Mouse (Mus musculus) MEL (cell line): ENCODE results near the gene Zswim9. TPM values are rescaled to one million over a fixed set of nuclear protein-coding genes. Genes with fewer than 3 reads are reported as not detected.

Source experiments
- DNase-seq: peaks from one replicate; pipeline ENCODE4 v3.0.0; 2011; ENCODE audit warnings: low read depth, low spot score
- H3K27ac ChIP-seq: 2 replicates; pipeline ENCODE4 v1.5.1; 2012; ENCODE audit warnings: low read depth, mild to moderate bottlenecking, control low read depth, low read length, moderate library complexity; ENCODE audit not compliant: control insufficient read depth
- H3K27me3 ChIP-seq, 2 experiments: fragments of 150-350 bp in 1 of 2; sonication (generic) in 1 of 2; 2 replicates each; pipeline ENCODE4 v1.6.1; 2012; ENCODE audit warnings: low read length in 2 of 2, mild to moderate bottlenecking in 2 of 2, improper control_type of control experiment in 1 of 2, moderate library complexity in 1 of 2; ENCODE audit not compliant: insufficient read depth in 2 of 2, control insufficient read depth in 1 of 2
- H3K36me3 ChIP-seq, 2 experiments: 2 replicates each; pipeline ENCODE4 v1.6.1; 2012 to 2014; ENCODE audit warnings: low read length in 2 of 2, improper control_type of control experiment in 1 of 2, inconsistent platforms in 1 of 2, mild to moderate bottlenecking in 1 of 2; ENCODE audit not compliant: insufficient read depth in 2 of 2, control insufficient read depth in 1 of 2
- H3K4me1 ChIP-seq, 2 experiments: fragments of 150-350 bp in 1 of 2; sonication (generic) in 1 of 2; 2 replicates each; pipeline ENCODE4 v1.6.1; 2012; ENCODE audit warnings: low read length in 2 of 2, improper control_type of control experiment in 1 of 2, mild to moderate bottlenecking in 1 of 2; ENCODE audit not compliant: insufficient read depth in 2 of 2, control insufficient read depth in 1 of 2
- H3K4me3 ChIP-seq, 2 experiments: fragments of 150-350 bp in 1 of 2; sonication (generic) in 1 of 2; 2 replicates each; pipeline ENCODE4 v1.5.1; 2012; ENCODE audit warnings: low read depth in 2 of 2, low read length in 2 of 2, mild to moderate bottlenecking in 2 of 2, moderate library complexity in 2 of 2, control low read depth in 1 of 2, improper control_type of control experiment in 1 of 2; ENCODE audit not compliant: control insufficient read depth in 1 of 2, insufficient read depth in 1 of 2
- H3K79me2 ChIP-seq: 2 replicates; pipeline ENCODE4 v1.6.1; 2012; ENCODE audit warnings: mild to moderate bottlenecking, low read length, moderate library complexity; ENCODE audit not compliant: control insufficient read depth, poor library complexity, insufficient read depth
- H3K9ac ChIP-seq: 2 replicates; pipeline ENCODE4 v1.6.1; 2012; ENCODE audit warnings: low read depth, mild to moderate bottlenecking, control low read depth, low read length, moderate library complexity; ENCODE audit not compliant: control insufficient read depth, poor library complexity, severe bottlenecking
- H3K9me3 ChIP-seq: fragments of 150-350 bp; sonication (generic); replicated peaks from 2 replicates; pipeline ENCODE4 v1.6.1; 2012; ENCODE audit warnings: mild to moderate bottlenecking, low read length, improper control_type of control experiment, moderate library complexity; ENCODE audit not compliant: insufficient read depth
- BHLHE40 ChIP-seq: IDR thresholded peaks from 2 replicates; pipeline ENCODE4 v1.6.1; 2012; ENCODE audit warnings: low read depth, mild to moderate bottlenecking, inconsistent platforms, low read length, improper control_type of control experiment, borderline replicate concordance
- CHD1 ChIP-seq: IDR thresholded peaks from 2 replicates; pipeline ENCODE4 v1.6.1; 2012; ENCODE audit warnings: low read depth, mild to moderate bottlenecking, inconsistent platforms, low read length, improper control_type of control experiment
- CHD2 ChIP-seq: IDR thresholded peaks from 2 replicates; pipeline ENCODE4 v1.6.1; 2011; ENCODE audit warnings: low read length, improper control_type of control experiment
- E2F4 ChIP-seq: IDR thresholded peaks from 2 replicates; pipeline ENCODE4 v1.6.1; 2011; ENCODE audit warnings: low read depth, low read length, improper control_type of control experiment, borderline replicate concordance
- EP300 ChIP-seq, 2 experiments: IDR thresholded peaks; 2 replicates each; pipeline ENCODE4 v1.6.1; 2011; ENCODE audit warnings: improper control_type of control experiment in 2 of 2, low read length in 2 of 2, low read depth in 1 of 2, mild to moderate bottlenecking in 1 of 2
- ETS1 ChIP-seq: IDR thresholded peaks from 2 replicates; pipeline ENCODE4 v1.6.1; 2012; ENCODE audit warnings: low read depth, mild to moderate bottlenecking, inconsistent platforms, low read length, improper control_type of control experiment, moderate library complexity
- GATA1 ChIP-seq: IDR thresholded peaks from 2 replicates; pipeline ENCODE4 v1.6.1; 2011; ENCODE audit warnings: low read depth, low read length, improper control_type of control experiment
- HCFC1 ChIP-seq: IDR thresholded peaks from 2 replicates; pipeline ENCODE4 v1.6.1; 2012; ENCODE audit warnings: low read depth, mild to moderate bottlenecking, inconsistent platforms, low read length, improper control_type of control experiment, moderate library complexity
- KAT2A ChIP-seq: conservative IDR thresholded peaks from 2 replicates; pipeline ENCODE4 v1.6.1; 2012; ENCODE audit warnings: low read depth, low read length, improper control_type of control experiment, inconsistent platforms
- MAZ ChIP-seq: IDR thresholded peaks from 2 replicates; pipeline ENCODE4 v1.6.1; 2012; ENCODE audit warnings: low read depth, mild to moderate bottlenecking, inconsistent platforms, low read length, improper control_type of control experiment
- MXI1 ChIP-seq: IDR thresholded peaks from 2 replicates; pipeline ENCODE4 v1.6.1; 2011; ENCODE audit warnings: mild to moderate bottlenecking, low read depth, low read length, improper control_type of control experiment
- MYB ChIP-seq: IDR thresholded peaks from 2 replicates; pipeline ENCODE4 v1.6.1; 2011; ENCODE audit warnings: mild to moderate bottlenecking, low read depth, low read length, improper control_type of control experiment
- MYC ChIP-seq: IDR thresholded peaks from 2 replicates; pipeline ENCODE4 v1.6.1; 2011; ENCODE audit warnings: low read depth, mild to moderate bottlenecking, low read length, improper control_type of control experiment, moderate library complexity
- NELFE ChIP-seq: IDR thresholded peaks from 2 replicates; pipeline ENCODE4 v1.6.1; 2011; ENCODE audit warnings: low read depth, low read length, improper control_type of control experiment
- NRF1 ChIP-seq: IDR thresholded peaks from 2 replicates; pipeline ENCODE4 v1.6.1; 2014; ENCODE audit warnings: low read depth, mild to moderate bottlenecking, inconsistent platforms, low read length, improper control_type of control experiment, moderate library complexity; ENCODE audit not compliant: poor library complexity, insufficient read depth, severe bottlenecking
- POLR2A ChIP-seq, 2 experiments: IDR thresholded peaks; 2 replicates each; pipeline ENCODE4 v1.6.1; 2011 to 2012; ENCODE audit warnings: low read length in 2 of 2, mild to moderate bottlenecking in 2 of 2, control low read depth in 1 of 2, improper control_type of control experiment in 1 of 2, low read depth in 1 of 2, moderate library complexity in 1 of 2; ENCODE audit not compliant: control insufficient read depth in 1 of 2, insufficient read depth in 1 of 2, poor library complexity in 1 of 2
- POLR2AphosphoS2 ChIP-seq: IDR thresholded peaks from 2 replicates; pipeline ENCODE4 v1.6.1; 2011; ENCODE audit warnings: low read length, improper control_type of control experiment
- RAD21 ChIP-seq: IDR thresholded peaks from 2 replicates; pipeline ENCODE4 v1.6.1; 2011; ENCODE audit warnings: mild to moderate bottlenecking, low read depth, low read length, improper control_type of control experiment
- RCOR1 ChIP-seq: IDR thresholded peaks from 2 replicates; pipeline ENCODE4 v1.6.1; 2012; ENCODE audit warnings: low read depth, mild to moderate bottlenecking, inconsistent platforms, low read length, improper control_type of control experiment
- SIN3A ChIP-seq: IDR thresholded peaks from 2 replicates; pipeline ENCODE4 v1.6.1; 2012; ENCODE audit warnings: low read length, improper control_type of control experiment, inconsistent platforms
- TAL1 ChIP-seq: IDR thresholded peaks from 2 replicates; pipeline ENCODE4 v1.6.1; 2012; ENCODE audit warnings: mild to moderate bottlenecking, inconsistent platforms, low read length, moderate library complexity, mixed read lengths
- TBP ChIP-seq: IDR thresholded peaks from 2 replicates; pipeline ENCODE4 v1.8.0; 2011; ENCODE audit warnings: low read depth, low read length, improper control_type of control experiment
- USF1 ChIP-seq: IDR thresholded peaks from 2 replicates; pipeline ENCODE4 v1.6.1; 2014; ENCODE audit warnings: low read depth, mild to moderate bottlenecking, inconsistent platforms, low read length, improper control_type of control experiment, moderate library complexity
- ZMIZ1 ChIP-seq: IDR thresholded peaks from 2 replicates; pipeline ENCODE4 v1.6.1; 2012; ENCODE audit warnings: low read depth, mild to moderate bottlenecking, inconsistent platforms, low read length, improper control_type of control experiment, moderate library complexity
- ZNF384 ChIP-seq: IDR thresholded peaks from 2 replicates; pipeline ENCODE4 v1.6.1; 2012; ENCODE audit warnings: low read depth, mild to moderate bottlenecking, inconsistent platforms, low read length, improper control_type of control experiment
- polyA plus RNA-seq, 2 experiments: library from polyadenylated mRNA; stranded (reverse) in 1 of 2; unstranded in 1 of 2; fragments of >175 nt in 1 of 2; fragments of >200 nt in 1 of 2; gene quantifications; 2 replicates each; pipeline versions ENCODE4 v1.2.1 to v1.2.4; 2012; ENCODE audit warnings: low replicate concordance in 2 of 2, low read depth in 1 of 2; ENCODE audit not compliant: insufficient read length in 2 of 2, insufficient read depth in 1 of 2, missing spikeins in 1 of 2
- total RNA-seq: library from RNA; depleted of rRNA; stranded (reverse); fragments of 300-350 nt; gene quantifications from 2 replicates; pipeline ENCODE4 v1.2.3, GENCODE M21; 2012; rRNA removed

The Zswim9 gene
- 4.9 and 6.1 TPM in 2 replicates for total RNA-seq
- polyA plus RNA-seq, result 10 to 100 TPM in 1 of 2 experiments, 1 to 10 TPM in 1; 7.7 to 46.6 TPM

GRCm38 (mm10) chr7:13278308-13278891 lies at the start of gene Zswim9:
Zswim9 (minus strand) TSS chr7:13278721.
- peak; percentile 95 for DNase-seq
- Histone ChIP-seq H3K9me3 (no peaks in the 10 kb centered on the region), H3K79me2 (peaks cover 8% of the 10 kb centered on the region), H3K36me3 (peaks cover 3 to 10% of the 10 kb centered on the region in 2 experiments), H3K27ac (peak within 1 kb of the TSS; percentile 84), H3K9ac (peak within 1 kb of the TSS; percentile 86), H3K4me1 (peaks cover 2 to 14% of the 10 kb centered on the region in 2 experiments), H3K4me3 (peak within 1 kb of the TSS; percentile 76 to 79), H3K27me3 (no peaks in the 10 kb centered on the region)
- peak; percentile 58 for TF ChIP-seq NELFE
- TF ChIP-seq ZMIZ1, result 0 out of 2 replicates have a peak, but pooled peaks have one; percentile 38
- TF ChIP-seq MYC, result peak; percentile 49; the same call in 1 of the 2 replicates
- peak; percentile 55 to 61; a peak in 2 of 4 replicates for TF ChIP-seq POLR2A (IDR thresholded peaks at IDR 0.05; ENCODE audit: control insufficient read depth in 1 of 2, insufficient read depth in 1 of 2, low read depth in 1 of 2, low read length in 2 of 2, poor library complexity in 1 of 2)
- TF ChIP-seq NRF1, result 0 out of 2 replicates have a peak, but pooled peaks have one; percentile 22
- TF ChIP-seq USF1, result peak; percentile 53; the same call in 1 of the 2 replicates
- no peak; the same call in 1 of the 2 replicates for TF ChIP-seq KAT2A
- TF ChIP-seq TBP, result peak; percentile 48; the same call in 1 of the 2 replicates
- peak; percentile 66; the same call in 1 of the 2 replicates for TF ChIP-seq MAZ
- no peak for TF ChIP-seq CHD1
- peak; percentile 58; the same call in 1 of the 2 replicates for TF ChIP-seq MXI1
- no peak for TF ChIP-seq RAD21
- TF ChIP-seq HCFC1, result peak; percentile 91
- TF ChIP-seq E2F4, result peak; percentile 90; the same call in 1 of the 2 replicates
- peak; percentile 61; the same call in 1 of the 2 replicates for TF ChIP-seq BHLHE40
- no peak for TF ChIP-seq GATA1

GRCm38 (mm10) chr7:13324316-13324715 lies 45.8 kb upstream of the Zswim9 start, which contains the start of gene Pla2g4c:
Pla2g4c (plus strand) TSS chr7:13324655.
- Histone ChIP-seq H3K4me3 (no peak within 1 kb of the TSS), H3K27me3 (no peaks in the 10 kb centered on the region), H3K9ac (no peak within 1 kb of the TSS), H3K36me3 (peaks cover 0 to 10% of the 10 kb centered on the region in 2 experiments; a peak in 2 of 4 replicates), H3K79me2 (no peaks in the 10 kb centered on the region), H3K9me3 (no peaks in the 10 kb centered on the region), H3K4me1 (peaks cover 0 to 12% of the 10 kb centered on the region in 2 experiments; a peak in 2 of 4 replicates), H3K27ac (no peak within 1 kb of the TSS)
- DNase-seq, result peak; percentile 77
- TF ChIP-seq E2F4, result no peak
- TF ChIP-seq USF1, result no peak
- no peak for TF ChIP-seq NELFE
- no peak for TF ChIP-seq POLR2AphosphoS2
- TF ChIP-seq ETS1, result 0 out of 2 replicates have a peak, but pooled peaks have one; percentile 14
- peak; percentile 15; the same call in 1 of the 2 replicates for TF ChIP-seq RCOR1
- no peak for TF ChIP-seq TBP
- no peak for TF ChIP-seq CHD2
- TF ChIP-seq GATA1, result peak; percentile 75
- no peak for TF ChIP-seq ZNF384
- no peak for TF ChIP-seq MYC
- peak; percentile 35 for TF ChIP-seq TAL1
- TF ChIP-seq EP300 (IDR thresholded peaks at IDR 0.05; ENCODE audit: low read depth in 1 of 2, low read length in 2 of 2), result peak; percentile 57 to 64; a peak in 3 of 4 replicates
- TF ChIP-seq MYB, result no peak
- TF ChIP-seq SIN3A, result 0 out of 2 replicates have a peak, but pooled peaks have one; percentile 23
- no peak for TF ChIP-seq NRF1
